Mouse (Mus musculus) kidney, embryonic 14.5 days (tissue): ENCODE measurements around the gene Unk. TPM values are rescaled to one million over a fixed set of nuclear protein-coding genes. Genes with fewer than 3 reads are reported as not detected.

Experiments used
- ATAC-seq: fragments of 200-750 bp; cut with Nextera tagmentation; 2 replicates; pipeline ENCODE4 v1.8.0; 2017; ENCODE audit warnings: moderate number of reproducible peaks, mild to moderate bottlenecking, moderate TSS enrichment, moderate library complexity; ENCODE audit not compliant: low FRiP score, low TSS enrichment
- H3K27ac ChIP-seq: fragments of 300-500 bp; sonication (generic); 2 replicates; pipeline ENCODE4 v1.5.1; 2014; ENCODE audit warnings: low read depth, mild to moderate bottlenecking, low read length, moderate library complexity, mixed read lengths
- H3K27me3 ChIP-seq: fragments of 300-500 bp; sonication (generic); 2 replicates; pipeline ENCODE4 v1.6.1; 2014; ENCODE audit warnings: mild to moderate bottlenecking, low read length; ENCODE audit not compliant: control insufficient read depth, insufficient read depth
- H3K36me3 ChIP-seq: fragments of 300-500 bp; sonication (generic); 2 replicates; pipeline ENCODE4 v1.6.1; 2014; ENCODE audit warnings: low read length, mixed read lengths; ENCODE audit not compliant: control insufficient read depth, insufficient read depth
- H3K4me1 ChIP-seq: fragments of 300-500 bp; sonication (generic); 2 replicates; pipeline ENCODE4 v1.6.1; 2014; ENCODE audit warnings: low read length, mixed read lengths; ENCODE audit not compliant: control insufficient read depth, insufficient read depth
- H3K4me2 ChIP-seq: fragments of 300-500 bp; sonication (generic); replicated peaks from 2 replicates; pipeline ENCODE4 v1.6.1; 2014; ENCODE audit warnings: low read depth, mild to moderate bottlenecking, low read length
- H3K4me3 ChIP-seq: fragments of 300-500 bp; sonication (generic); 2 replicates; pipeline ENCODE4 v1.5.1; 2014; ENCODE audit warnings: mild to moderate bottlenecking, low read length
- H3K9ac ChIP-seq: fragments of 300-500 bp; sonication (generic); 2 replicates; pipeline ENCODE4 v1.6.1; 2014; ENCODE audit warnings: low read depth, mild to moderate bottlenecking, low read length, moderate library complexity
- H3K9me3 ChIP-seq: fragments of 300-500 bp; sonication (generic); 2 replicates; pipeline ENCODE4 v1.6.1; 2016; ENCODE audit warnings: low read length; ENCODE audit not compliant: control insufficient read depth
- WGBS: fragments of 180-500 bp; shearing (Covaris S2); extraction: QIAGEN DNeasy Blood & Tissue Kit; methylation state at CpG from one replicate; pipeline ENCODE4 v1.1.7; 2014; 5-methylcytosine and 5-hydroxymethylcytosine counted together
- polyA plus RNA-seq: library from polyadenylated mRNA; unstranded; fragments of >200 nt; fragmentation: Nextera tagmentation; extraction: Ambion mirVana; gene quantifications from 2 replicates; pipeline ENCODE4 v1.2.1, GENCODE M21; 2014

The Unk gene
- polyA plus RNA-seq, 1 experiment from 2014 or later = 37.2 TPM

DNA sequence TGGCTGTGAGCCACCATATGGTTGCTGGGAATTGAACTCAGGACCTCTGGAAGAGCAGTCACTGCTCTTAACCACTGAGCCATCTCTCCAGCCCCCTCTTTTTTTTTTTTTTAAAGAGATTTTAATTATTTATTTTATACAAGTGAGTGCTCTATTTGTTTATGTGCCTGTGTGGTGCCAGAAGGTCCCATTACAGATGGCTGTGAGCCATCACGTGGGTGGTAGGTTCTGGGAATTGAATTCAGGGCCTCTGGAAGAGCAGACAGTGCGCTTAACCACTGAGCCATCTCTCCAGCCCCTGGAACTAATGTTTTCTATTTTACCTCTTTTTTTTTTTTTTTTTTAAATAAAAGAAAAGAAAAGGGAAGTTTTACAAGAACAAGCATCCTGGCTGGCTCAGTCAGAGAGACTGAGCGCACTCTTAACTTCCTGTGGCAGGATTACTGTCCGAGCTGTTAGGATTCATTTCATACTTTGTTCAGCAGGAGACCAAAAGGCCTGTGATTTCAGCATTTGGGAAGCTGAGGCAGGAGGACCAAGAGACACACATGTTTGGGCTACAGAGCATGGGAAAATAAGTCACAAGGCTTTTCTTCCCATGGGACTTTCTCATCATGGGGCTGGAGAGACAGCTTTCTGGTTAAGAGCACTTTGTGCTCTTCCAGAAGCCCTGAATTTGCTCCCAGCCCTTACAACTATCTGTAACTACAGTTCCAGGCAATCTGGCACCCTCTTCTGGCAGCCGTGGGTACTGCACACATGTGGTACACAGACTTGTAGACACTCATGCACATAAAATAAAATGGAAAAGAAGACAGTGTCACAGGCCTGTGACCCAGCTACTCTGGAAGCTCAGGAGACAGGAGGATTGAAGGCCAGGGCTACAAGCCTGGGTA, 66.3 kb downstream of the Unk start:
- H3K27ac ChIP-seq = no peak overlapping the region
- H3K4me3 ChIP-seq = no peak overlapping the region
- H3K4me1 ChIP-seq = 0 out of 2 replicates have a peak, but pooled peaks cover 6% of the 10 kb centered on the region

DNA sequence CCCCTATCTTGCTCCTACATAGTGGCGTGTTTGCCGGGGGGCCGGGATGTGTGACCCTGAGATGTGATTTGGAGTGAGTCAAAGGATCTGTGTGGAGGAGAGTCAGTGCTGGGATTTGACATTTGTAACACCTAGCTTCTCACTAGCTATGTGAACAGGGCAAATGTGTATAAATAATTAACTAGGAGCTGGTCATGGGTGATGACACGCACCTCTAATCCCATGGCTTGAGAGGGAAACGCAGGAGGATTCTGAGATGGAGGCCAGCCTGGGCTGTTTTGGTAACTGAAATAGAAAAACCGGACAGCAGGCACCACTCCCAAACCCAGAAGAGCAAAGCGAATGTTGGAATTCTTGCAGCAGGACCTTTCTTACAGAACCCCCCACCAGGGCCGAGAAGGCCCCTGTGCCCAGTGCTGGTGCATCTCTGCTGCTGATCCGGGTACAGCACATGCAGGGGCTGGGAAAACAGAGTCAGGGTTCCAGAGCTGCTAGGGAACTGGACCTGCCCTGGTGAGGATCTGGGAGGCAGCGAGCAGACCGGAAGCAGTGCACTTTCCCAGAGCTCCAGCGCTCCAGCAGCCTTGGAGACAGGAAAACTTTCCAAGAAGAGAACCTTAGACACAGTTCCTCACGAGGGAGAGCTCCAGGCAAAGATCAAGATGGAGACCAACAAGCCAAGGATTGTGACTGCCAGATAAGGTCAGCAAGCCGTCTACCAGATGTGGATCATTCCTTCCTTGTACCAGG, 68.8 kb downstream of the Unk start:
- Histone ChIP-seq H3K9me3 (0 out of 2 replicates have a peak, but pooled peaks cover 2% of the 10 kb centered on the region), H3K4me1 (peaks cover 21% of the 10 kb centered on the region), H3K4me2 (peak overlapping the region; percentile 13; the same call in 1 of the 2 replicates), H3K27me3 (no peaks in the 10 kb centered on the region), H3K9ac (no peak overlapping the region; the same call in 1 of the 2 replicates), H3K36me3 (no peaks in the 10 kb centered on the region), H3K27ac (peak overlapping the region; percentile 88), H3K4me3 (no peak overlapping the region; the same call in 1 of the 2 replicates)
- peak; percentile 58; the same call in 1 of the 2 replicates for ATAC-seq
- 58% methylated on average over 14 of the region's 14 CpGs for WGBS

More for the DNA sequence above, 66.3 kb downstream of the Unk start:
- Histone ChIP-seq H3K36me3 (no peaks in the 10 kb centered on the region), H3K4me2 (no peak overlapping the region), H3K27me3 (no peaks in the 10 kb centered on the region), H3K9me3 (0 out of 2 replicates have a peak, but pooled peaks cover 2% of the 10 kb centered on the region), H3K9ac (no peak overlapping the region)
- WGBS = 92% methylated on average over 5 of the region's 5 CpGs
- ATAC-seq = no peak

DNA sequence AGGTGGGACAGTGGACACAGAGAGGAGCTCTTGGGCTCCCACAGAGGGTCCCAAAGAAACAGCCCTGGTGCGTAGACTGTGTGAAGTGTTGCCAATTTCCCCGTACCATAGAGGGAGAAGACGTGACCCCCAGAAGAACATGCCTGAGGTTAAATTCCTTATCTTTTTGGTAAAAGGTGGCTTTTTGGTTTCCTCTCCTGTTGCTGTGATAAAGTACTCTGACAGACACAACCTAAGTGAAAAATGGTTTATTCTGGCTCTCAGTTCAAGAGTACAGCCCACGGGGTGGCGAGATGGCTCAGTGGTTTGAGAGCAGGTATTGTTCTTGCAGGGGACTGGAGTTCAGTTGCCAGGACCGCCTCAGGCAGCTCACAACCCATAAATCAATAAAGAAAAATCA, 69.3 kb downstream of the Unk start:
- peaks cover 25% of the 10 kb centered on the region for H3K4me1 ChIP-seq
- H3K36me3 ChIP-seq = no peaks in the 10 kb centered on the region
- H3K4me2 ChIP-seq = peak overlapping the region; percentile 13; the same call in 1 of the 2 replicates
- H3K4me3 ChIP-seq = no peak overlapping the region; the same call in 1 of the 2 replicates
- H3K27me3 ChIP-seq = no peaks in the 10 kb centered on the region
- no peak for ATAC-seq
- WGBS = 82% methylated on average over 6 of the region's 6 CpGs
- H3K9me3 ChIP-seq = 0 out of 2 replicates have a peak, but pooled peaks cover 2% of the 10 kb centered on the region
- H3K27ac ChIP-seq = peak overlapping the region; percentile 88
- no peak overlapping the region; the same call in 1 of the 2 replicates for H3K9ac ChIP-seq

DNA sequence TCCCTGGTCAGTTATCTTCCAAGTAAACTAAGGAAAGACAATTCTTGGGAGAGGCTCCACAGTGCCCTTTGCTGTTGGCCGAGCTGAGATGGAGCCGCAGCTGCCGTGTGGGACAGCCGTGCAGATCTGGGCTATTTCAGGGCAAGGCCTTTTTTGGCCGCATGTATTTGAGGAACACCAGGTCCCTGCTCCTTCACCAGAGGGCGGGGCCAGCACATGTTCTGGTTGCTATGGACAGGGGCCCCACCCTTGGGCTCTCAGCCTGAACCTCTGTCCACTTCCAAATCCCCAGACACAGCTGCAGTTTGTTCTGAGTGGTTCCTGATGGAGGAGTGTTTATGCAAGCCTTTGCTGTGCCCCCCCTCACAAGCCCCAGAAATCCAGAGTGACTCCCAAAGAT, 70.3 kb downstream of the Unk start:
- Histone ChIP-seq H3K4me3 (no peak overlapping the region), H3K36me3 (no peaks in the 10 kb centered on the region), H3K4me2 (no peak overlapping the region), H3K27me3 (no peaks in the 10 kb centered on the region), H3K9me3 (0 out of 2 replicates have a peak, but pooled peaks cover 2% of the 10 kb centered on the region), H3K4me1 (peaks cover 28% of the 10 kb centered on the region), H3K9ac (no peak overlapping the region), H3K27ac (no peak overlapping the region; the same call in 1 of the 2 replicates)
- 77% methylated on average over 6 of the region's 6 CpGs for WGBS
- no peak for ATAC-seq

DNA sequence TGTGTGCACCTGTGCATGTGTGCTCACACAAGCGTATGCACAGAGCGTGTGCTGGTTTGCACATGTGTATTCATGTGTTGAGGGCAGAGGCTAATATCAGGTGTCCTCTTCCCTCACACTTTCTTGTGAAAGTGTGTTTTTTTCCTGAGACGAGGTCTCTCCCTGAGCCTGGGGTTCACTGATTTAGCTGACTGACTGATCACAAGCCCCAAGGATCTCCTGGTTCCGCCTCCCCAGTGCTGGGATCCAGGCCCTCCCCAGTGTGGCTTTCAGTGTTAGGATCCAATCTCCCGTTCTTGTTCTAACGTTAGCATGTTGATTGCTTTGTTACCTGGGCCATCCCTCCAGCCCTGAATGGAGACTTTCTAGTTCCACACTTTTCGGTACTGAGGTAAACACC, 70.7 kb downstream of the Unk start:
- H3K36me3 ChIP-seq = no peaks in the 10 kb centered on the region
- H3K9me3 ChIP-seq = 0 out of 2 replicates have a peak, but pooled peaks cover 2% of the 10 kb centered on the region
- H3K4me2 ChIP-seq = no peak overlapping the region
- peak overlapping the region; percentile 83; the same call in 1 of the 2 replicates for H3K27ac ChIP-seq
- H3K9ac ChIP-seq = no peak overlapping the region
- 71% methylated on average over 7 of the region's 7 CpGs for WGBS
- no peak for ATAC-seq
- peaks cover 33% of the 10 kb centered on the region for H3K4me1 ChIP-seq
- H3K27me3 ChIP-seq = no peaks in the 10 kb centered on the region
- H3K4me3 ChIP-seq = no peak overlapping the region

DNA sequence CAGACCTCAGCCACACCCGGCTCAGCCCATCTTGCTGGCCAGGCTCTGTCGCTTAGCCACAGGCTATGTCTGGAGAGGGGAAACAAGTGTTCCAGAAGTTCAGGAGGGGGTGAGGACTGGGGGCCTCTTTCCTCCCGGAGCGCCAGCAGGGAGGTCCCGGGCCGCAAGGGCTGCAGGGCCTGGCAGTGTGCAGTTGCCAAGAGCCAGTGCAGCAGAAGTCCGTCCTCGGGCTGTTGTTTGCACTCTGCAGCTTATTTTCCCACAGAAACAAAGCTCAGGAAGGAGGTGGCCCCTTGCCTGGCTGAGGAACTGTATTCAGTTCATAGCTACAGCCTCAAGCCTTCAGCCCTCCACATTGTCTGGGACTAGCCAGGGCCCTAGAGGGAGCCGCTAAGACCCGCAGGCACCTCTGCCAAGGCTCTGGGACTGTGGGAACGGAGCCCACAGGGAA, 71.8 kb downstream of the Unk start:
- Histone ChIP-seq H3K4me2 (peak overlapping the region; percentile 17; the same call in 1 of the 2 replicates), H3K27me3 (0 out of 2 replicates have a peak, but pooled peaks cover 6% of the 10 kb centered on the region), H3K36me3 (no peaks in the 10 kb centered on the region), H3K4me1 (peaks cover 44% of the 10 kb centered on the region), H3K27ac (peak overlapping the region; percentile 83; the same call in 1 of the 2 replicates), H3K4me3 (no peak overlapping the region), H3K9ac (no peak overlapping the region; the same call in 1 of the 2 replicates), H3K9me3 (no peaks in the 10 kb centered on the region)
- no peak for ATAC-seq
- 41% methylated on average over 11 of the region's 11 CpGs for WGBS

DNA sequence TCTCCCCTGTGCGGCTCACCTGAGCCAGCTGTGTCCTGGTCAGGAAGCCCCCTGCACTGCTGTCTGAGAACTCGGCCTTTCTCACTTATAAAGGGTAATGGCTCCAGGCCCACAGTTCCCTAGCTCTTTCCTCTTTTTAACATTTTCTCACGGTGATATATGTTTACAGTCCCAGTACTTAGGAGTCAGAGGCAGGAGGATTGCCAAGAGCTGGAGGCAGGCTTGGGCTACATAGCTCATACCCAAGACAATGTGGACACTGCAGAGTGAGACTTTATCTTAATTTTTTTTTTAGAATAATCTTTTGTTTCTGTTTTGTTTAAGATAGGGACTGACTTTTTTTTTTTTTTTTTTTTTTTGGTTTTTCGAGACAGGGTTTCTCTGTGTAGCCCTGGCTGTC, 72.3 kb downstream of the Unk start:
- ATAC-seq = no peak
- Histone ChIP-seq H3K4me1 (peaks cover 49% of the 10 kb centered on the region), H3K4me3 (no peak overlapping the region), H3K9me3 (no peaks in the 10 kb centered on the region), H3K36me3 (no peaks in the 10 kb centered on the region), H3K9ac (no peak overlapping the region; the same call in 1 of the 2 replicates), H3K27me3 (peaks cover 11% of the 10 kb centered on the region), H3K4me2 (peak overlapping the region; percentile 17; the same call in 1 of the 2 replicates), H3K27ac (peak overlapping the region; percentile 83; the same call in 1 of the 2 replicates)
- 60% methylated on average over 3 of the region's 4 CpGs for WGBS

DNA sequence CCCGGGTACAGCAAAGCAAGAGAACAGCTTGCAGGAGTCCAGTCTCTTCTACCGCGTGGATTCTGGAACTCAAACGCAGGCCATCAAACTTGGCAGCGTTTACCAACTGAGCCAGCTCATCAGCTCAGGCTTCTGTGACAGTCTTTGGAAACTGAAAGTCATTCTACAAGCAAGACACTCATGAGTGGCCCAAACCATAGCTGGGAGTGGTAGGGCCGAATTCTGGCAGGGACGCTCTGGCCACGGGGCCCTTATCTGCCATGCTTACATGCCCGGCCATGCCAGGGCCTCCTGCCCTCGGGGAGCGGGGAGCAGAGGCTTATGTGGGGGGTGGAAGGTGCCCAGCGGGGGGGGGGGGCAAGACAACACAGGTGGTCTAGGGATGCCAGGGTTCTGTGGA, 73.5 kb downstream of the Unk start:
- Histone ChIP-seq H3K27ac (peak overlapping the region; percentile 57), H3K9ac (no peak overlapping the region), H3K9me3 (no peaks in the 10 kb centered on the region), H3K36me3 (no peaks in the 10 kb centered on the region), H3K4me1 (peaks cover 54% of the 10 kb centered on the region), H3K27me3 (peaks cover 22% of the 10 kb centered on the region), H3K4me3 (no peak overlapping the region), H3K4me2 (no peak overlapping the region)
- 81% methylated on average over 11 of the region's 12 CpGs for WGBS
- no peak for ATAC-seq
